Mouse (Mus musculus) embryo, embryonic 9.5 days (tissue): ENCODE measurements around the gene Mrtfa.

Source experiments
- DNase-seq: peaks from one replicate; pipeline ENCODE4 v3.0.0-alpha.2; 2017; ENCODE audit errors: extremely low spot score

Gene Mrtfa

GRCm38 (mm10) chr15:80989712-80990111, 200.8 kb downstream of the Mrtfa start:
- DNase-seq = no peak

- no peak for DNase-seq
Measured at GRCm38 (mm10) chr15:80988331-80988730, 202.2 kb downstream of the Mrtfa start.

GRCm38 (mm10) chr15:80983264-80983663, 207.3 kb downstream of the Mrtfa start:
- DNase-seq = no peak

GRCm38 (mm10) chr15:80981176-80981575, 209.4 kb downstream of the Mrtfa start:
- DNase-seq = no peak

- DNase-seq = no peak
Measured at GRCm38 (mm10) chr15:80979611-80980010, 210.9 kb downstream of the Mrtfa start.

GRCm38 (mm10) chr15:80977620-80978334, 212.8 kb downstream of the Mrtfa start, which contains the start of gene Sgsm3:
TSS of gene Sgsm3 (plus strand) at chr15:80977765.
- peak; percentile 85 for DNase-seq

- DNase-seq = no peak
Measured at GRCm38 (mm10) chr15:80975666-80976065, 214.9 kb downstream of the Mrtfa start.

GRCm38 (mm10) chr15:80974311-80974710, 216.2 kb downstream of the Mrtfa start:
- no peak for DNase-seq

- no peak for DNase-seq
Measured at GRCm38 (mm10) chr15:80969371-80969770, 221.2 kb downstream of the Mrtfa start.
